Mouse (Mus musculus): ENCODE measurements around the gene Arpc3.
"Not testable (repeated sequence)": the region's sequence is repeated elsewhere in the genome, so short reads cannot be mapped to it uniquely, and the experiment has no call there.

Gene Arpc3

GRCm38 (mm10) chr5:122399871-122400270 is 8.2 kb downstream of the Arpc3 start:
- no peak for DNase-seq (ENCODE audit: low spot score)

GRCm38 (mm10) chr5:122400628-122401302 is 9.1 kb downstream of the Arpc3 start:
- DNase-seq (ENCODE audit: low spot score): no peak

GRCm38 (mm10) chr5:122401303-122401640 is 9.6 kb downstream of the Arpc3 start:
- DNase-seq (ENCODE audit: low spot score): peak; percentile 65

- DNase-seq (ENCODE audit: low spot score): no peak
Measured at GRCm38 (mm10) chr5:122402160-122402559, 10.5 kb downstream of the Arpc3 start.

GRCm38 (mm10) chr5:122402772-122403171 is 11.1 kb downstream of the Arpc3 start:
- DNase-seq (ENCODE audit: low spot score): no peak

GRCm38 (mm10) chr5:122403362-122403761 is 11.7 kb downstream of the Arpc3 start:
- DNase-seq (ENCODE audit: low spot score): no peak

- DNase-seq (ENCODE audit: low spot score): no peak
Measured at GRCm38 (mm10) chr5:122405537-122405936, 13.9 kb downstream of the Arpc3 start.

GRCm38 (mm10) chr5:122409692-122410645 is 18.3 kb downstream of the Arpc3 start:
- DNase-seq (ENCODE audit: low spot score): no peak

- no peak for DNase-seq (ENCODE audit: low spot score)
Measured at GRCm38 (mm10) chr5:122411892-122412291, 20.2 kb downstream of the Arpc3 start.

- DNase-seq (ENCODE audit: low spot score): no peak
Measured at GRCm38 (mm10) chr5:122412826-122413225, 21.1 kb downstream of the Arpc3 start.

- no peak for DNase-seq (ENCODE audit: low spot score)
Measured at GRCm38 (mm10) chr5:122414351-122414750, 22.7 kb downstream of the Arpc3 start.

- DNase-seq (ENCODE audit: low spot score): no peak
Measured at GRCm38 (mm10) chr5:122415465-122415864, 23.8 kb downstream of the Arpc3 start.

GRCm38 (mm10) chr5:122420676-122421075 is 29.0 kb downstream of the Arpc3 start:
- DNase-seq (ENCODE audit: low spot score): not testable (repeated sequence)

GRCm38 (mm10) chr5:122421271-122422068 is 29.8 kb downstream of the Arpc3 start, which contains the start of gene Anapc7:
TSS of gene Anapc7 (plus strand) at chr5:122421693.
- no peak for DNase-seq (ENCODE audit: low spot score)

- DNase-seq (ENCODE audit: low spot score): peak; percentile 92
Measured at GRCm38 (mm10) chr5:122422071-122422964, 30.6 kb downstream of the Arpc3 start.

GRCm38 (mm10) chr5:122423083-122423482 is 31.4 kb downstream of the Arpc3 start:
- DNase-seq (ENCODE audit: low spot score): no peak

- no peak for DNase-seq (ENCODE audit: low spot score)
Measured at GRCm38 (mm10) chr5:122425550-122425949, 33.9 kb downstream of the Arpc3 start.

GRCm38 (mm10) chr5:122430036-122430775 is 38.5 kb downstream of the Arpc3 start:
- no peak for DNase-seq (ENCODE audit: low spot score)

GRCm38 (mm10) chr5:122431221-122431620 is 39.5 kb downstream of the Arpc3 start:
- no peak for DNase-seq (ENCODE audit: low spot score)

- DNase-seq (ENCODE audit: low spot score): no peak
Measured at GRCm38 (mm10) chr5:122434541-122434940, 42.9 kb downstream of the Arpc3 start.

All from embryo, embryonic 10 days (tissue).